Mouse (Mus musculus) CH12.LX (cell line): Measurements from ENCODE around the gene Arhgef3. TPM values are rescaled to one million over a fixed set of nuclear protein-coding genes. Genes with fewer than 3 reads are reported as not detected.

Source experiments
- DNase-seq: peaks from one replicate; pipeline ENCODE4 v3.0.0-alpha.2; 2013; ENCODE audit errors: extremely low read depth
- H3K27ac ChIP-seq: 2 replicates; pipeline ENCODE4 v1.5.1; 2012; ENCODE audit warnings: low read depth, mild to moderate bottlenecking, control low read depth, moderate library complexity; ENCODE audit not compliant: insufficient read depth
- H3K27me3 ChIP-seq: replicated peaks from 2 replicates; pipeline ENCODE3; 2012; ENCODE audit warnings: inconsistent platforms
- H3K36me3 ChIP-seq, 2 experiments: replicated peaks in 1 of 2; 2 replicates each; pipeline versions ENCODE3 to v1.6.1; 2012; ENCODE audit warnings: inconsistent platforms in 1 of 2, low read length in 1 of 2, mild to moderate bottlenecking in 1 of 2, mixed read lengths in 1 of 2, moderate library complexity in 1 of 2; ENCODE audit not compliant: control insufficient read depth in 1 of 2, insufficient read depth in 1 of 2
- H3K4me1 ChIP-seq, 2 experiments: 2 replicates each; pipeline ENCODE4 v1.6.1; 2012; ENCODE audit warnings: inconsistent platforms in 1 of 2, moderate library complexity in 1 of 2; ENCODE audit not compliant: insufficient read depth in 2 of 2, control insufficient read depth in 1 of 2
- H3K4me2 ChIP-seq: 2 replicates; pipeline ENCODE4 v1.6.1; 2012; ENCODE audit warnings: low read depth, mild to moderate bottlenecking, control low read depth; ENCODE audit not compliant: poor library complexity, insufficient read depth, severe bottlenecking
- H3K4me3 ChIP-seq, 3 experiments: fragments of 150-350 bp in 1 of 3; sonication (generic) in 1 of 3; replicated peaks in 1 of 3; 2 replicates each; pipeline versions ENCODE3 to v1.5.1; 2011 to 2012; ENCODE audit warnings: low read depth in 2 of 3, low read length in 2 of 3, mild to moderate bottlenecking in 2 of 3, moderate library complexity in 2 of 3, control low read depth in 1 of 3, improper control_type of control experiment in 1 of 3, inconsistent platforms in 1 of 3, mixed read lengths in 1 of 3; ENCODE audit not compliant: poor library complexity in 1 of 3
- H3K79me2 ChIP-seq: replicated peaks from 2 replicates; pipeline ENCODE4 v1.6.1; 2012; ENCODE audit warnings: mild to moderate bottlenecking, moderate library complexity; ENCODE audit not compliant: control insufficient read depth, poor library complexity, insufficient read depth, severe bottlenecking; ENCODE audit errors: extremely low read depth
- H3K9ac ChIP-seq: 2 replicates; pipeline ENCODE4 v1.6.1; 2012; ENCODE audit warnings: low read depth, mild to moderate bottlenecking, control low read depth, moderate library complexity; ENCODE audit not compliant: insufficient read depth
- H3K9me3 ChIP-seq: replicated peaks from 2 replicates; pipeline ENCODE3; 2012; ENCODE audit warnings: low read length, inconsistent platforms, mixed read lengths
- BHLHE40 ChIP-seq: IDR thresholded peaks from 2 replicates; pipeline ENCODE4 v1.6.1; 2011; ENCODE audit warnings: mild to moderate bottlenecking, low read depth, low read length, improper control_type of control experiment
- CHD1 ChIP-seq: IDR thresholded peaks from 2 replicates; pipeline ENCODE4 v1.6.1; 2012; ENCODE audit warnings: low read depth, low read length, improper control_type of control experiment, inconsistent platforms
- E2F4 ChIP-seq: IDR thresholded peaks from 2 replicates; pipeline ENCODE4 v1.6.1; 2011; ENCODE audit warnings: low read depth, low read length, improper control_type of control experiment; ENCODE audit not compliant: insufficient replicate concordance
- ELF1 ChIP-seq: IDR thresholded peaks from 2 replicates; pipeline ENCODE4 v1.6.1; 2014; ENCODE audit warnings: low read depth, mild to moderate bottlenecking, inconsistent platforms, low read length, improper control_type of control experiment
- ETS1 ChIP-seq: conservative IDR thresholded peaks from 2 replicates; pipeline ENCODE4 v1.6.1; 2012; ENCODE audit warnings: low read depth, mild to moderate bottlenecking, inconsistent platforms, low read length, improper control_type of control experiment, moderate library complexity
- IRF4 ChIP-seq: IDR thresholded peaks from 2 replicates; pipeline ENCODE4 v1.6.1; 2014; ENCODE audit warnings: low read depth, mild to moderate bottlenecking, inconsistent platforms, low read length, improper control_type of control experiment
- JUN ChIP-seq: IDR thresholded peaks from 2 replicates; pipeline ENCODE4 v1.6.1; 2011; ENCODE audit warnings: low read depth, mild to moderate bottlenecking, low read length, improper control_type of control experiment, moderate library complexity; ENCODE audit not compliant: insufficient read depth
- JUND ChIP-seq: conservative IDR thresholded peaks from 2 replicates; pipeline ENCODE4 v1.6.1; 2011; ENCODE audit warnings: low read depth, low read length, improper control_type of control experiment
- MAFK ChIP-seq: IDR thresholded peaks from 2 replicates; pipeline ENCODE4 v1.6.1; 2011; ENCODE audit warnings: low read length, improper control_type of control experiment; ENCODE audit not compliant: insufficient replicate concordance
- MEF2A ChIP-seq: IDR thresholded peaks from 2 replicates; pipeline ENCODE4 v1.6.1; 2014; ENCODE audit warnings: low read depth, mild to moderate bottlenecking, inconsistent platforms, low read length, improper control_type of control experiment, borderline replicate concordance
- MXI1 ChIP-seq: IDR thresholded peaks from 2 replicates; pipeline ENCODE4 v1.6.1; 2011; ENCODE audit warnings: mild to moderate bottlenecking, low read depth, low read length, improper control_type of control experiment
- NRF1 ChIP-seq: IDR thresholded peaks from 2 replicates; pipeline ENCODE4 v1.6.1; 2014; ENCODE audit warnings: low read depth, mild to moderate bottlenecking, inconsistent platforms, low read length, improper control_type of control experiment, moderate library complexity
- PAX5 ChIP-seq: IDR thresholded peaks from 2 replicates; pipeline ENCODE4 v1.6.1; 2012; ENCODE audit warnings: low read length, inconsistent platforms, mixed read lengths
- RCOR1 ChIP-seq: conservative IDR thresholded peaks from 2 replicates; pipeline ENCODE4 v1.6.1; 2012; ENCODE audit warnings: low read depth, mild to moderate bottlenecking, inconsistent platforms, low read length, improper control_type of control experiment
- SIN3A ChIP-seq: IDR thresholded peaks from 2 replicates; pipeline ENCODE4 v1.6.1; 2012; ENCODE audit warnings: low read length, improper control_type of control experiment, inconsistent platforms
- TBP ChIP-seq: conservative IDR thresholded peaks from 2 replicates; pipeline ENCODE4 v1.6.1; 2011; ENCODE audit warnings: low read depth, low read length, improper control_type of control experiment
- TCF12 ChIP-seq: IDR thresholded peaks from 2 replicates; pipeline ENCODE4 v1.6.1; 2014; ENCODE audit warnings: low read depth, mild to moderate bottlenecking, inconsistent platforms, low read length, improper control_type of control experiment
- USF2 ChIP-seq: conservative IDR thresholded peaks from 2 replicates; pipeline ENCODE4 v1.6.1; 2011; ENCODE audit warnings: low read depth, low read length, improper control_type of control experiment
- ZC3H11A ChIP-seq: IDR thresholded peaks from 2 replicates; pipeline ENCODE4 v1.6.1; 2012; ENCODE audit warnings: low read depth, mild to moderate bottlenecking, inconsistent platforms, low read length, improper control_type of control experiment
- ZKSCAN1 ChIP-seq: IDR thresholded peaks from 2 replicates; pipeline ENCODE4 v1.6.1; 2012; ENCODE audit warnings: low read depth, inconsistent platforms, low read length, improper control_type of control experiment, borderline replicate concordance
- ZNF384 ChIP-seq: IDR thresholded peaks from 2 replicates; pipeline ENCODE4 v1.6.1; 2012; ENCODE audit warnings: low read depth, low read length, improper control_type of control experiment, inconsistent platforms
- dilution Hi-C: fragments of 300-500 bp; cut with MboI; formaldehyde crosslinking; loops from 2 replicates; pipeline ENCODE4 v1.14.3; 2020; ENCODE audit warnings: low sequenced_read_pairs; ENCODE audit not compliant: extremely low pct_unique_long_range_greater_than_20kb, extremely low pct_ligation_motif_present
- in situ Hi-C: fragments of 300-500 bp; cut with MboI; formaldehyde crosslinking; loops from 3 replicates; pipeline ENCODE4 v1.14.3; 2019; ENCODE audit warnings: low sequenced_read_pairs, low pct_ligation_motif_present, low pct_unique_long_range_greater_than_20kb, mixed read lengths
- polyA plus RNA-seq: library from polyadenylated mRNA; unstranded; fragments of >175 nt; gene quantifications from 2 replicates; pipeline ENCODE4 v1.2.1, GENCODE M21; 2012; ENCODE audit warnings: low read depth; ENCODE audit not compliant: insufficient read length
- total RNA-seq, 2 experiments: library from RNA; depleted of rRNA; stranded (reverse); fragments of 300-350 nt in 1 of 2; fragments of >200 nt in 1 of 2; gene quantifications; 2 replicates each; pipeline ENCODE4 v1.2.3; 2012 to 2014

The Arhgef3 gene
- total and polyA plus RNA-seq, 3 experiments = 0.51 to 0.64 (median 0.62) TPM

DNA sequence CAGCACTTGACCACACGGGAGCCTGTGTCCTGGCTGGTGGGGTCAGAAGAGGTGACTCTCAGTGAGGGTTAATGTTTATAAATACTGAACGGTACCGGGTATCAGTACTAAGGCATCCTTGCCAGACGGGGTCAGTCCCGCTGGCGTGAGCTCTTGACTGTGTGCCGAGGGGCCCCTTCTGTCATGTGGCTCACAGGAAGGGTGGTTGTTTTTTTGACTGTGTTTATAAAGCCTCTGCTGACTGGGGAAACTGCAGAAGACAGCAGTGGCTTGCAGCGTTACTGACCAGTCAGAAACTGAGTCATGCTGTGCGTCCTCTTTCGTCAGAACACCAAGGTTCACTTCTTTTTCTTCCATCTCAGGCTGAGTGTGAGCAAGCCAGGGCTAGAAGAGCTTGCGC lies 67.4 kb downstream of the Arhgef3 start:
- no peak for DNase-seq
- TF ChIP-seq ELF1 (no peak), JUN (no peak), USF2 (no peak), NRF1 (no peak), ZKSCAN1 (no peak), JUND (no peak), ZC3H11A (no peak), MXI1 (no peak), TBP (no peak), ETS1 (no peak), E2F4 (no peak)
- TF ChIP-seq, all 38 proteins: peak for 0
- Histone ChIP-seq H3K27ac (no peak overlapping the region), H3K9me3 (no peaks in the 10 kb centered on the region), H3K4me1 (peaks cover 0 to 3% of the 10 kb centered on the region in 2 experiments; a peak in 1 of 4 replicates), H3K4me3 (no peak overlapping the region), H3K36me3 (no peaks in the 10 kb centered on the region), H3K27me3 (peaks cover 2% of the 10 kb centered on the region), H3K4me2 (no peak overlapping the region), H3K79me2 (no peaks in the 10 kb centered on the region), H3K9ac (no peak overlapping the region)
- dilution Hi-C loops = no loop called here
- in situ Hi-C loops = loop anchor here (25.0 kb wide), 1 partner anchor 405 kb away; no protein-coding TSS in a partner anchor

DNA sequence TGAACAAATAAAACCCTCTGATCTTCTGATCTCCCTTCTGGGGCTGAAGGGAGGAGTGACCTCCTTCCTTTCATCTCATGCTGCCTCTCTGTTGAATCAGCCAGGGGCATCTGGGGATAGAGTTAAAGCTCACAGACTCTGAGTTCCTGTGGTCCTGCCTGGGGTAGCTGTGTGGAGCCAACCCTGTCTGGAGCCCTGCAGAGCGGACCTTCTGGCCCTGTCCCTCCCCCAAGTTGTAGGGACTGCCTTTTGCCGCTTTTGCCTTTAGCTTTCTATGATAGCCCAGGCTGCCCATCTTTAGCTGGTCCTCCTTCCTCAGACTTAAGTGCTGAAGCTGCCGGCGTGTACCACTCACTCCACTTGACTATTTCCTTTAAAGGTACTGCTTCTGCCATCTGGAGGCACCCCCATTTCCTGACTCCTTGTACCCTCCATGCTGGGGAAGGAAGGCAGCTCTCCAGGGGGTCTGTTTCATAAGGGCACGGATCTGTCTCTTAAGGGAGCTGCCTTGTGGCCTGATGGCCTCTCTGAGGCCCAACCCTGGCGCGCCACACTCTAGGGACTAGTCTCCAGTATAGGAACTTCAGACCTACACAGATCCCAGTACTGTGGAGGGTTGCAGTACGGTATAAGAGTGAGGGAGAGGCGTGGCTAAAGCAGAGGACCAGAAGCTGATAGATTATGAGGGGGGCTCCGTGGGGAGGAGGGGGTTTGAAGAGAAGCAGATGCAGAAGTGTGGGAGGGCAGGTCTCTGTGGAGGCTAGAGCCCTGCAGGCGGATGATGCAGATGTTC lies 68.1 kb downstream of the Arhgef3 start:
- no peak for TF ChIP-seq JUN
- no peak for TF ChIP-seq MEF2A
- TF ChIP-seq USF2 = no peak
- no peak for TF ChIP-seq CHD1
- no peak for TF ChIP-seq SIN3A
- TF ChIP-seq BHLHE40 = no peak
- no peak for TF ChIP-seq NRF1
- TF ChIP-seq ZNF384 = no peak
- no peak for TF ChIP-seq ETS1
- no peak for TF ChIP-seq ELF1
- no peak for TF ChIP-seq TCF12
- no peak for TF ChIP-seq IRF4
- no peak for TF ChIP-seq ZC3H11A
- TF ChIP-seq RCOR1 = no peak
- no peak for TF ChIP-seq ZKSCAN1
- TF ChIP-seq PAX5 = no peak
- TF ChIP-seq TBP = no peak
- TF ChIP-seq MAFK = no peak
- H3K27ac ChIP-seq = no peak overlapping the region
- H3K36me3 ChIP-seq = no peaks in the 10 kb centered on the region
- in situ Hi-C loops = loop anchor here (25.0 kb wide), 1 partner anchor 404 kb away; no protein-coding TSS in a partner anchor
- H3K79me2 ChIP-seq = no peaks in the 10 kb centered on the region
- dilution Hi-C loops = no loop called here
- peaks cover 0 to 3% of the 10 kb centered on the region in 2 experiments; a peak in 1 of 4 replicates for H3K4me1 ChIP-seq
- peaks cover 2% of the 10 kb centered on the region for H3K27me3 ChIP-seq
- H3K9me3 ChIP-seq = no peaks in the 10 kb centered on the region
- H3K9ac ChIP-seq = no peak overlapping the region
- no peak overlapping the region for H3K4me3 ChIP-seq
- H3K4me2 ChIP-seq = no peak overlapping the region
- no peak for DNase-seq
